Mouse (Mus musculus) CD4-positive helper T cell, adult 2 months (primary cell): ENCODE measurements around the gene Mycbp2.

Experiments used
- DNase-seq: peaks from one replicate; pipeline ENCODE4 v3.0.0-alpha.2; 2012; ENCODE audit warnings: low read depth, missing footprints, low spot score

Gene Mycbp2

DNA sequence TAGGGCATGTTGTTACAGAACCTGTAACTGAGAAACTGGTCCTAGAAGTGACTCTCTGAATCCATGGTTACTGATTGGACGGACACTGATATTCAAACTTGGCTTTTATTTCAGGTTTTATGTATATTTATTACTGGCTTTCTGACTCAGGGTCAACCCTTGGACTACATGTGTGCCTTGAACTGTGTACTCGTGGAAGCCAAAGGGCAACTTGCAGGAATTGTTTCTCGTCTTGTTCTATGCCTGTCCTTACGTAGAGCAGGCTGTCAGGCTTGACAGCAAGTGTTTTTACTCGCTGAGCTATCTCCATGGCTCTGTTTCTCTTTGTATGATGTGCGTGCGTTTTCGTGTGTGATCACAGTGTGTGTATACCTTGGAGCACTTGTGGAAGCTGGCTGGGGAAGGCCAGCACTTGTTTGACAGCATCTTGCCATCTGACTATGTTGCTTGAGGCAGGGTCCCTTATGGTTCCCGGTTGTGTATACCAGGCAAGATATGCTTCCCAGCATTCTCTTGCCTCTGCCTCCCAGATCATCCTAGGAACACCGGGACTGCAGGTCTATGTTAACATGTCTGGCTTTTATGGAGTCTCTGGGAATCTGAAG lies 243.8 kb downstream of the Mycbp2 start:
- DNase-seq, result no peak

DNA sequence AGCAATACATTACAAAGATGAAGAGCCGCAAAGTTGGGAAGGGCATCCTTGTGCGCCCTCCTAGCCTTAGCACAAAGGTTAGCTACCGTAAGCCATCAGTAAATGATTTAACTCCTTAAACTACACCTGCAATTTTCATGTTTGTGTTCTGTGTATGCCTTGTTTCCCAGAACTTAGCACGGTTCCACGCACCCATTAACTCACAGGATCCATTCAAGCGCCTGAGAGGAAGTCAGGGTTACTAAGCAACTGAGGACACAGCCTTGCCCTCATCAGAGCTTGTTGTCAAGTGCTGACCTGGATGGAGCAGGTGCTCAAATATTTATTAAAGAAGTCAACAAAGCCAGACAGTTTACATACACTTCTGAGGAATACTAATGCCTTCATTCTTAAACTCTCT lies 244.4 kb downstream of the Mycbp2 start:
- no peak for DNase-seq

DNA sequence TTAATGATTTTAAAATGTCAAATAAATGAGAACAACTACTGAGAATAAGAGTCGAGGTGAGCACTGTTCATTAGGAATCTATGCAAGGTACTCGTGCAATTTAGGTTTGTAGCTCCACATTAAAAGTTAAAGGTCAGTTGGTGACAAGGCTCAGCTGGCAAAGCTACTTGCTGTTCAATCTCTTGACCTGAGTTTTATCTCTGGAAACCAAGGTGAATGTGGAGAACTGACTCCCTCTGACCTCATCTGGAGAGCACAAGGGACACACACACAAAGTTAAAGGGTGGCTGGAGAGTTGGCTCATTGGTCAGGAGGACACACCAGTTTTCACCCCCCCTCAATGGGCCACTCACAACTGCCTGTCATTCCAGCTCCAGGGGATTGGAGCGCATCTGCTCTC lies 245.4 kb downstream of the Mycbp2 start:
- DNase-seq, result no peak

DNA sequence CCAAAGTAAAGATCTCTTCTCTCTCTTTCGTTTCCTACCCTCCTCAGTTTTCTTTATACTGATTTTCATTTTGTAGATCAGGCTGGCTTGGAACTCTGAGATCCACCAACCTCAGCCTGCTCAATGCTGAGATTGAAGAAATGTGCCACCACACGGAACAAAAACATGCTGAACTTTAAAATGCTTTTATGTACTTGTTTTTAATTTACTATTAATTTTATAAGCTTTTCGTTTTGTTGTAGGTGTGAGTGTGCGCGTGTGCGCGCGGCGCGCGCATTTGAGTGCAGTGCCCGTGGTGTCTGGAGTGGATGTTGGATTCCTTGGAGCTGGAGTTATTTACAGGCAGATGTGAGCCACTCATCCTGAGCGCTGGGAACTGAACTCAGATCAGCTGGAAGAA lies 246.3 kb downstream of the Mycbp2 start:
- DNase-seq, result no peak

DNA sequence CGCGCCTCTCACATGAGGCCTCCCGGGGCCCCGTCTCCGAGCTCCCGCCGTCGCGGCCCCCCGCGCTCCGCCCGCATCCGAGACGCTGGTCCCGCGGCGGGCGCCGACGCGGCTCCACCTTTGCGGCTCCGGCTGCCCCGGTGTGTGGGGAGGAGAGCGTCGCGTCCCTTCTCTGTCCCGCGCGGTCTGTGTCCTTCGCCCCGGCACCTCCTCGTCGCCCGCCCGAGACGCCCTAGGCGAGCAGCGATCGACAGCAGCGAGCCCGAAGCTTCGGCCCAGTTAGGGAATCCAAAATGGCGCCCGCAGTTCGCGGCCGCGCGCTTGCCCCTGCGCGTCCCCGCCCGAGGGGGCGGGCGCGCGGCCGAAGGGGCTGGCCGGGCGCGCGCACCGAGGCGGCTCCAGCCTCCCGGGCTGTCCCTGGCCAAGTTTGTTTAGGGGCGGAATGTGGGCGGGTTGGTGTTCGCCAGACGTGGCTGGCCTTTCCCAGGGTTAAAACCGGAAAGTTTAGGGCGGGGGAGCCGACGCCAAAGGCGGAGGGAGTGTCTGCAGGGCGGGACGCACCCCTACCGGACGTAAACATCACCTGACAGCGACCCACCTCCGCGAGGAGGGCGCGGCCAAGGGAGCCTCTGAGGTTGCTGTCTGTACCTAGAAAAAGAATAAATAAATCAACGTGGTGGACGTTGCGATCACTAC lies 247.2 kb downstream of the Mycbp2 start, which contains the start of gene Fbxl3:
Gene Fbxl3 (minus strand): TSS at position 329 of the 696 bp plus-strand sequence.
- DNase-seq, result peak; percentile 96

DNA sequence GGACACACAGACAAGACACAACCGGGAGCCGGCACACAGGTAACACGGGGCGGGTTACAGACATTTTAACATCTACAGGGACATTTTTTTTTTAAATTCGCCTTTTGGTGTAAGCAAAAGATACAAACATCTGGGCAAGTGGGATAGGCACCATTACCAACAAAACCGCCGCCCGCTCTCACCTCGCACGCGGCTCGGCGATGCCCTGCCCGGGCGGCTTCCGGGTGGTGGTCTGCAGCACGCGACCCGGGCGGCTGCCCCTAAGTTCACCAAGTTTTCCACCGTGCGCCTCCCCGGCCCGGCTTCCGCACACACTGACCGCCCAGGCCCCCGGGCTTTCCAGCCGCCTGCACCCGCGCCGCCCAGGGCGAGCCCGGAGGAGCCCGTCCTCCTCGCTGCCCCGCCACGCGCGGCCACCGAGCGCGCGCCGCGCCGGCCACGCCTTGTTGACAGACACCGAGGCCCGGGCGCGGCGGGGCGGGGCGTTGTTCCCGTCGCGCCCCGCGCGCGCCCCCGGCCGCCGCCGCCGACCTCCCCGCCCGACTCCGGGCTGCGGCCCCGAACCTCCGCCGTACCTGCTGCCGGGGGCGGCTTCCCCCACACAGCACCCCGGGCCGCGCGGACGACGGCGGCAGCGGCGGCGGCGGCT lies 247.9 kb downstream of the Mycbp2 start:
- peak; percentile 88 for DNase-seq

DNA sequence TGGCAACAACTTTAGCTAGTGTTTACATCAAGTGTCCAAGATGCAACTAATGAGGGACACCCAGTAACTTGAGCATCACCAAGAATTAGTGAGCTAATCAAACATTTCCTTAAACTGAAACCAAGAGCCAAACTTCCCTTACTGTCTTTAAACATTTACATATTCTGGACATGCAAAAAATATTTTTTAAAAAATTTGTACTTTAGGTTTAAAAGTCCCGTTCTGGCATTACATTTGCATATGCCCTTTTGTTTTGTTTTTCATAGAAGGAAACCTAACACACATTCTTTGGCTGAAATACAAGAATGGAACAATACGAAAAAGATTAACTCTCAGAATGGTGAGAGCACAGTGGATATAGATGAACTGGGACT lies 248.4 kb downstream of the Mycbp2 start:
- no peak for DNase-seq

DNA sequence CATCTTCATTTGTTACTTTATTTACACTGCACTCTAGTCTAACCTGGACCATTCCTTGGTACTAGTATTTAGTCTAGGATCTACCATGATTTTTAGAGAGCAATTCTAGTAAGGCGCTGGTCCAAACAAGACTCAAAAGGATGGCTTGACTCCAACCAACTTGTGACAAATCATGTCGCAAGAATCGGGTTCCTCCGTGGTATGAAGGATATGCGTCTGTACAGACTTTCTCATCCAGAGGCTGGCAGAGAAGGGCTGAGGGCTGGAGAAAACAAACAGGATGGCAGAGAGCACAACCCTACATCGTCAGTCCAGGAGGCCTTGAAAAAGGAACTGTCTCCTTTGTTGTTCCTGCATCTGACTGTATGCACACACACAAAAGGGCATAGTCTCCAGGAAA lies 250.0 kb downstream of the Mycbp2 start:
- DNase-seq, result no peak

DNA sequence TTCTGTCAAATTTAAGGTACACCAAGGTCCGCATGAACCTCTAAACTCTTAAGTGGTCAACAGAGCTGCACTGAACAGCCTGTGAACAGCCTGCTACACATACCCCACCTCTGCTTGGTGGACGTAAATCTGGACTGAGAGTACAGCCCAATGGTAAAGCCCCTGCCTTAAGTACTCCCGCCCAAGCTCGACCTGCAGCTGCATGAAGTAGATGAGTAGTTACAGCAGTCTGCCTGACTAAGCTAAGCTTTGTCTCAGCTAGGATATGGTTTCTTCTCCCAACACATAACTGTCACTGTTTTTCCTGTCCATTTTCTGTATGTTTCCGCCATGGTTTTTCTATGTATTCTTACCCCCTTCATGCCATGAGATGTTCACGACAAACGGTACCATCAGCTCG lies 250.8 kb downstream of the Mycbp2 start:
- no peak for DNase-seq

DNA sequence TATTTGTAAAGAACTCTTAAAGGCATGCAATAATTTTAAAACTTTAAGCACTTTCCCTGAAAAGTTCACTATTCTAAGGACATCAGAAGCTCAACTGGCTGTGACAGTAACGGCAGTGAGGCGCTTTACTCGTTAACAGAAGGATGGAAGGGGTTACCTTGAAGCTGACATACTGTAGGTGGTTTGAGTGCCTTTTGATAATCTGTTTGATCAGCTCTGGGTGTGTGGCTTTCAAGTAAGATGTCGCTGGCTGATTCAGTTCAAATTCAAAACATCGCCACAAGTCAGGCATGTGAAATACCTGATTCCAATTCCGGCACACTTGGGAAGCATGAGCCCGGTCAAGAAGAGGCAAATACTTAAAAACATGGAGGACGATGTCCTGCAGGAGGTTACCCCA lies 251.6 kb downstream of the Mycbp2 start:
- DNase-seq, result peak; percentile 52

DNA sequence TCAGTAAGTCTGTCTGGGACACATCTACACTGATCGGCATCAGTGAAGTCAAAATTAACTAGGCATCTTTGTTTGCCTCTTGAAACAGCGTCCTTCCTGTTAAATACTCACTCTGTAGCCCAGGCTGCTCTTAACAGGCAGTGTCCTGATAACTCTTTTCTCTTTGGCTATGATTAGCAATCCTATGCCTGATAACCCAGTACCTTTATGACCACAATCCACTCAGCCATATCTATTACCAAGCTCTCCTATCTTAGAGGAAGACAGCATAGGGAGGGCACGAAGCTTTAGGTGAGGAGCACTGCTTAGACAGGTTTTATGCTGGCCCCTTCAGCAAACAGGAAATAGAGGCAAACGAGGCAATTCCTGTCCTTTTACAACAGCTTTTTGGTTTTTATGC lies 252.9 kb downstream of the Mycbp2 start:
- peak; percentile 20 for DNase-seq

DNA sequence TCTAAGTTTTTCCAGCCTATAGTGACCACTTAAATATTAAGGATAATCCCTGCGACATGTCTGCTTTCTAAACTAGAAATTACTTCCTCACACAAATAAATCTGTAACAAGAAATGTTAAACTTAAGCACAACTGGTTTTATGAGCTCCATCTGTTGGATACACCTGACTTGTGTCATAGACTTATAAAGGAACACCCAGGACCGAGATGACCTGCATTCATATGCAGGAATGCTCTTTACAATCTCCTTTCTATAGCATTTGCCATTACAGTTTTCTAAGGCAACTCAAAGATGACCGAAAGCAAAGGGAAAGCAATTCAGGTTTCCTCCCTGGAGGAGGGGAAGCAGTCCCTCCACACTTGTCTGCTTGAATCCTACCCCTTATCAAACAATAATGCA lies 253.4 kb downstream of the Mycbp2 start:
- no peak for DNase-seq

DNA sequence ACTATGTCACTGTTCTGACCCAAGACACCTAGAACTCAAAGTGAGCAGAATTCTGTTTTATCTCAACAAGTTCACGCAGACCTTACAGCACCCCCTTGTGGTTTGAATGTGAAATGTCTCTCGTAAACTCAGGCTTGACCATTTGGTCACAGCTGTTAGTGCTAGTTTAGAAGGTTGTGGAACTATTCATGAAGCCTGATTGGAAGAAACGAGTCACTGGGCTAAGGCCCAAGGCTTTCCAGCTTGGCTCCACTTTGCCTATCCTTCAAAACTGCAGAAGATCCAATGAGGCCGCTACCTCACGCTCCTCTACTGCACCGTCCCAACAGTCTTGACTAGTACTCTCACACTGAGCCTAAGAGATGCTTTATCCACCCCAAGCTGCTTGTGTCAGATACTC lies 258.0 kb downstream of the Mycbp2 start:
- peak; percentile 55 for DNase-seq

DNA sequence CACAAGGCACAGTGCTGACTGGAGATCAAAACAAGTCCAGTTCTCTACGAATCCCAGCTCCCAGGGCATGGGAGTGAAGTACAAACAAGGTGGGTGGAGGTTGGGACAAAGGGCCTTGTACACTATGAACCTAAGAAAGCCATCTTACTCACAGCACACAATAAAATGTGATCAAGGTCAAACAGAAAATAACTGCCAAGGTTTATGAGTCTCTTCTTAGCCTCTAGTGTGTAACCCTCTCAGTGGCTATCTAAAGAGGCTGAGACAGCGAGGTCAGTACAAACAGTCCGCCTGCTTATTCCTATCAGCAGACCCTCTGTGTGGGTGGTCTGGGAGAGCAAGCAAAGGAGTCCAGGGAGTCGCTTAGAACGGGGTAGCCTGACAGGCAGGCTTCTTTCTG lies 258.8 kb downstream of the Mycbp2 start:
- no peak for DNase-seq

DNA sequence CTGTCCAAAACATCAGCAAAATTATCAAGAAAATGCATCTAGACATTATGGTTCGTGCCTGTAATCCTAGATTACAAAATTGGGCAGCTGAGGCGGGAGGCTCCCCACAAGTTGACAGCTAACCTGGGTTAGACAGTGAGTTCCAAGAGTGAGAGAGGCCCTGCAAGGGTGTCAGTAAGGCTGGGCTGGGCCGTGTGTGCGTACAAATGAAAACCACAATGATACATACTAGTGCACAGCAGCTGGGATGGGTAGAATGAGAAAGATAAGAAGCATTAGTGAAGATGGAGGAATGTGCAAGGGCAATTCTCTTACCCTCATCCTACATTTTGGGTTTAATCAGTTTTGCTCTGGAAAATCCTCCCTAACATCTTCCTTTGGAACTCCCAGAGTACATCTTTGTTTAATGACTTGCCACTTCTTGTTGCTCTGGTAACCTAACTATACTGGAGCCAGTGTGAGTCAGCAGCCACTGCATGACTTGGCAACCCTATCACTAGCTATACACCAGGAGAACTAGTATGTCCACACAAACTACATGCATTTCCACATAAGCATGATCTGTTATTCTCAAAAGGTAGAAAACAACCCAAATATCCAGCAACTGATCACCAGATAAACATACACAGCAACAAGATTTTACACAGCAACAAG lies 259.8 kb downstream of the Mycbp2 start:
- no peak for DNase-seq

DNA sequence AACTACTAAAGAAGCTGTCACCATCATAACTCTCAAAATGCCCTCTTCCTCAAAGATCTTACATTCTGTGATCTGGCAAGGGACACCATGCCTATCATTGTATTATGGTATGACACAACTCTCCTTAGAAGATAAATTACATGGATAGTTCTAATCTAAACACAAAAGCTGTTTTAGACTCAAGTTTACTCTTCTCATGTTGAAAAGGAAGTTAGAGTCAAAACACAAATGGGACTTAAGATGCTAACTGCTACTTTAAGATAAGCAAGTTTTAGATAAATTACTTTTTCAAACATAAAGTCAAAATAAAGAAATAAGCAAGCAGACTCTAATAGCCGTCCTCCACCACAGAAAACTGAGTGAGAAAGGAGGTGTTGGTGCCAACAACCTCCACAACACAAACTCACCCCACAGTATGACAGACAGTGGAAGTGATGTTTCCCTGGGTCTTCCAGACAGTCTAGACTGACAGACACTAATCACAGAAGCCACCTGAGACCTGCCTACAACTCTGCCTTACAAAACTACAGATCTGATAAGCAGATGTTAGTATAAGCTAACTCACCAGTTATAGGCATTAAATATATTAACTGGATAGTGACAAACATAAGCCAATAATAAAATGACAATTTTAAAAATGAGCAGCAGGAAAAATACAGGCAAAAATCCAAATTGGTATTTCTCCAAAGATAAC lies 260.6 kb downstream of the Mycbp2 start:
- DNase-seq, result no peak

DNA sequence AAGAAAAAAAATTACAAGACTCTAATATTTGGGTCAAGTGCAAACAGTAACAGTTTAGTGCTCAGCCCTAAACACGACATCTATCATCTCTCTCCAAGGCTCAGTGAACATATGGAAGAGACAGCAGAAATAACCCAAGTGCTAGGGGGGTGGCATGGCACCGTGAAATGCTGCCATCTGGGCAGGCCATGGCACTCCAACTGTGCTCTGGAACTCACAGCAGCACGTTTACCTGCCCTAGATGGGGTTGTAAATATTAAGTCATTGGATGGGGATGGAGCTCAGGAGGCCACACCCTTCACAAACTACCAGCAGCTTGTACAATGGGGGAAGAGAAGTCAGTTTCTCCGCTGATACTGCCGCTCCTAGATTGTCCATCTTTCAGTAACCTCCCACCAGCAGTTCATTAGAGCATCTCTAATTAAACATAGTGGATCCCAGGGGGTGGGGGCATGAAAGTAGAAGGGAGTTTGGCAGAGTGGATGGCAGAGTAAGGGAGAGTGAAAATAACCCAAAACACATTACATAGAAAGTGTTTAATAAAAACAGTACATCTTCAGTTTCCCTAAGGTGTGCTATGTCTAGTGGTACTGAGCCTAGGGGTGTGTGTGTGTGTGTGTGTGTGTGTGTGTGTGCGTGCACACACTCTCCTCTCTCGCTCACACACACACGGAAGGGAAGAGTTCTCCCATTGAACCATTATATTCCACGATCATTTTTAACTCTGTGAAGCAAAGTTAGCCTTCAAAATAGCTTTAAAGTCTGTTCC lies 267.2 kb downstream of the Mycbp2 start:
- no peak for DNase-seq

DNA sequence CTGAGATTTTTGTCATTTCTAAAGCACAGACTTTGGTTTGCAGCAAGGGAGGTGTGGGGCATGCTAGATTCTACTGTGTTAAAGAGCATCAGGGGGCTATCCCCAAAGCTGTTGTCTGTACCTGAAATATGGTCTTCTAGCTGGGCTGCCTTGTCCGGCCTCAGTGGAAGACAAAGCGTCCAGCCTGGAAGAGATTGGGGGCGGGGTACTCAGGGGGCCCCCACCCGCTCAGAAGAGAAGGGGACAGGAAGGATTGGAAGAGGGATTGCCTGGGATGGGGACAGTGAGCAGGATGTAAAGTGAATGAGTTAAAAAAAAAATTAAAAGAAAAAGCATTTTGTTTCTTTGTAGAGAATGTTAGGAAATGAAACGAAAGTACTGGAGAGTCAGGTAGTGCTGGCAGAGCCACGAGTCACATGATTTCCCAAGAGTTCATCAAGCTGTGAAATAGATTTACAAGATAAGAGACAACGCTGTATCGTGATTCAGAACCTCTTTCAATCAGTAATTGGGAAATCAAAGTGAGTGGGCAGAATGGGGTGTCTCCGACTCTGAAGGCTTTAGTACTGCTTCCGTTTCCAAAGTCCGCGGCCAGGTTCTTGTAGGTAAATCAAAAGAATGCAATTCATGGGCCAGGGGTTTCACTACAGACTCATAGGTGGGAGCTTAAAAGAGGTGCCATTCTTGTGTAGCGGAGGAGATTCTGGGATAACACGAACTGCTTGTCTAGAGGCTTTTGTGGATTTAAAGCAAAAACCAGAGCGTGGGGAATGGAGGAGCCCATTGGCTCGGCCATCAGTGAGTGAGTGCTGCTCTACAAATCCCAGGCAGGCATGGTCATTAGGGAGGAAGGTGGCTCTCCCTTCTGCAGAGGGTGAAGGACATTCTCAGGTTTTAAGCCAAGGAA lies 268.4 kb downstream of the Mycbp2 start:
- peak; percentile 40 for DNase-seq

DNA sequence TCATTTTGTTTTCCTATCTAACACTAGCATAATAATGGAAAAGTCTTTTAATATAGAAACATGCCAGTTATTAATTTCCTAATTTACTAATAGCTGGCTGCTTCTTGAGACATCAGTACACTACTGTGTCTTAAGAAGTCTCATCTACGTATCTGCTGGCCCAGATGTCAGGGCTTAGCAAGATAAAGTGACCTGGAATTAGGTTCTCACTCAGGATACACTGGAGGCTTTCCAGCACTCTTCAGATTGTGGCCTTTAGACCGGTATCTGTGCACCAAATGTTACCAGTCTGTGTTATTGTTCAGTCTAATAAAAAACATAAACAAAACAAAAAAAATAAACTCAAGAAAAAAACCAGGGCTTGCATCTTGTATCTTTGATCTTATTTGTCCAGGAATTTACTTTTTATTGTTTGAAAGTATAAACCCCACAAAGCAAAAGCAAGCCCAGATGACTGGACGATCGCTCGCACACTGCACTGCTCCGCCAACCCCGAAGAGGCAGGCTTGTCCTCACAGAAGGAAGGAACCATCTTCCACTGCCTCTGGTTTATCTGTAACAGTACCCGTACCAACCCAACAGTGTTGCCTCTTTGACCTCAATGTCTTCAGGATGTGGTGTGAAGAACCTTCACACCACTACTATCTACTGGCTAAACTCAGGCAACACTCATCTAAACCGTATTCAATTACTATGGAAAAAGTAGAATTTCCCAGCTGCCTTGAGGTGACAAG lies 269.2 kb downstream of the Mycbp2 start:
- peak; percentile 13 for DNase-seq
